Mouse (Mus musculus) common myeloid progenitor, adult 5-6 weeks (primary cell): ENCODE results near the gene Barx2. TPM values are rescaled to one million over a fixed set of nuclear protein-coding genes. Genes with fewer than 3 reads are reported as not detected.

Experiments
- ATAC-seq: replicated peaks from 2 replicates; pipeline ENCODE4 v1.8.0; 2016; ENCODE audit warnings: low read depth, mild to moderate bottlenecking, moderate TSS enrichment, inconsistent platforms; ENCODE audit not compliant: poor library complexity, severe bottlenecking
- total RNA-seq: library from RNA; stranded (forward); fragments of 200-1000, 187-1606 nt; gene quantifications from 2 replicates; pipeline ENCODE4 v1.2.3, GENCODE M21; 2017

The Barx2 gene
- total RNA-seq, 1 experiment from 2014 or later, result not detected

- no peak for ATAC-seq
Measured at GRCm38 (mm10) chr9:31901781-31902180, 11.5 kb downstream of the Barx2 start.

DNA sequence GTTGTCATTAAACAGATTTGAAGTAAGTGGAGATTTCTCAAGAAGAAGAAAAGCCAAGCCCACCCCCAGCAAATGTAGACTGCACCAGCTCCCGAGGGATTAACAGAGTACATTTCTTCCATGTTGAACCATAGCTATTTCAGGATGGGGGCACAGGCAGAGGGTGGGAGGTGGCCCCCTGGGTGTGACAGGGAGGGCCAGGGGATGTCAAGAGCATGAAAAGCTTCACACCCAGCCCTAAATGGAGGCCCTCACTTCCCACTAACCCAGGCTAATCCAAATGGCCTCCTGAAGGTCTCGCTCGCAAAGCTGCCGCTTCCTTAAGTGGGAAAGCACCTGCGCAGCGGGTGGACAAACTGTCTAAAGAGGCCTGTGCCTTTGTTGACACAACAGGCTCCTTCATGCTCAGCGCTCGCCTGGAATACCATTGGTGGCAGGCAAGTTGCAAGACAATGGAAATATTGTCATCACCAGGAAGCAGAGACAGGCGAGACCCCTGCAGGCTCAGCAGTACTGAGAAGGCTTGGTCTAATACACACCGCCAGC, 18.4 kb downstream of the Barx2 start:
- ATAC-seq, result no peak

- no peak for ATAC-seq
Measured at GRCm38 (mm10) chr9:31888333-31888732, 24.9 kb downstream of the Barx2 start.

DNA sequence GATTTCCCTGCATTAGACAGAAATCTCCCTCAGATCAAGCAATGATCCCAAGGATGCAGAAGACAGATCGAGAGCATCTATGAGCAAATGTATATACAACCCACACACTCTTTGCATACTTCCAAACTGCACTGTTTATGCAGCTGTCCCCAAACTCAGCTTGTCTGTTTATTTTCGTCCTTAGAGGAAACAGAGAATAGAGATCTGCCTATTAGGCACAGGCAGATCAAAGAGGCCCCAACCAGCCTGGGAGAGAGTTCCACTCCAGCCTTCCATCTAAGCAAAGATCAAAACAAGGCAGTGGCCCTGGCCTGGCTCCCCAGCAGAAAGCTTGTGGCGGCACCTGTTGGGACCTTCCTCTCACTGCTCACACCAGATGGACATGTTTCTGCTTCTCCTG, 27.0 kb downstream of the Barx2 start:
- no peak for ATAC-seq

- ATAC-seq, result no peak
Measured at GRCm38 (mm10) chr9:31882376-31882775, 30.9 kb downstream of the Barx2 start.

DNA sequence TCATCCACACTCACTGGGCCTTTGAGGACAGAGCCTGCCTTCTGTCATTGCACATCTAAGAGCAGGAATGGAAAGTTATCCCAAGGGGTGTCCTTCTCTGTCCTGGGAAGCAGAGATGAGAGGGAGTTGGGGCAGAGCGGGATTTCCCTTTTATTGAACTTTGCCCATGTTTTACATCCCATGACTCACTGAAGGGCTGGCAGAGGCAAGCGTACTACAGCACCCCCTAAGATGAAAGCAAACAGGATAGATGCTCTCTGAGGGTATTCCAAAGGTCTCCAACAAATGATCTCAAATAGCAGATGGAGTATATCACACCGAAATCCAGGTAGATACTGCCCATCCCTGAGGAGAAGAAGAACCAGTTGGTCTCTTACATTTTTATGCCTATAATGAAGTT, 37.7 kb downstream of the Barx2 start:
- no peak for ATAC-seq

DNA sequence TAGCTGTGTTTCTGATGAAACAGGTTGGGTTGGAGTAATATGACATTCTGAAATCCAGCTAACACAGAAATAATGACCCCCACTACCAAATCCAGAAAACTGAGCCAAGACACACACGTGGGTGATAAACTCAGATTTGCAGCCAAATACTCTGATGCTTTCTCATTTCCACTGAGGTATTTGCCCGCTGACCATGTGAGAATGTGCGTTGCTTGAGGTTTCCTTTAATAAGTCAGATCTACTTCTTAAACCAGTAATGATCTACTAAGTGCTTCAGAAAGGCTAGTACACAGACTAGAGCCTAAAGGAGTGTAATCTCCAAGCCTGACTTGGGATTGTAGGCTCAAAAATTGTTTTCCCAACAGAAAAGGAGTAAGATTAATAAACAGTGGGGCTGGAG, 39.0 kb downstream of the Barx2 start:
- no peak for ATAC-seq

GRCm38 (mm10) chr9:31871410-31871809, 41.9 kb downstream of the Barx2 start:
- no peak for ATAC-seq

GRCm38 (mm10) chr9:31868823-31869460, 44.3 kb downstream of the Barx2 start:
- no peak for ATAC-seq

GRCm38 (mm10) chr9:31863830-31864229, 49.4 kb downstream of the Barx2 start:
- no peak for ATAC-seq

DNA sequence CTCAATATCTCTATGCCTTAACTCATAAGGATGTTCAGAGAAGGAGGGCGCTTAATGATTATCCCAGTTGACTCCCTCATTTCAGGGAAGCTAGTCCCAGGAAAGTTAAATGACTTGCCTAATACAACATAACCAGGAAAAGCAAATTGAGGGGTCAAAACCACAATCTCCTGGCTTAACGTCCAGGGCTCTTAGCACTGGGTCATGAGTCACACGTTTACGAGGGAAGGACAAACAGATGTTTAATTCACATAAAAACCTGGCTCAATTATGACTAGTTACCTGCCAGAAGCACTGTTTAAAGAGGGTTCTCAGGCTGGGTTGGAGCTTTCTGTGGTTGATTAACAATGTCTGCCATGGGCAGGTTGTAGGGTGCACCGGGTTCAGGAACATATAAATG, 53.8 kb downstream of the Barx2 start:
- no peak for ATAC-seq

DNA sequence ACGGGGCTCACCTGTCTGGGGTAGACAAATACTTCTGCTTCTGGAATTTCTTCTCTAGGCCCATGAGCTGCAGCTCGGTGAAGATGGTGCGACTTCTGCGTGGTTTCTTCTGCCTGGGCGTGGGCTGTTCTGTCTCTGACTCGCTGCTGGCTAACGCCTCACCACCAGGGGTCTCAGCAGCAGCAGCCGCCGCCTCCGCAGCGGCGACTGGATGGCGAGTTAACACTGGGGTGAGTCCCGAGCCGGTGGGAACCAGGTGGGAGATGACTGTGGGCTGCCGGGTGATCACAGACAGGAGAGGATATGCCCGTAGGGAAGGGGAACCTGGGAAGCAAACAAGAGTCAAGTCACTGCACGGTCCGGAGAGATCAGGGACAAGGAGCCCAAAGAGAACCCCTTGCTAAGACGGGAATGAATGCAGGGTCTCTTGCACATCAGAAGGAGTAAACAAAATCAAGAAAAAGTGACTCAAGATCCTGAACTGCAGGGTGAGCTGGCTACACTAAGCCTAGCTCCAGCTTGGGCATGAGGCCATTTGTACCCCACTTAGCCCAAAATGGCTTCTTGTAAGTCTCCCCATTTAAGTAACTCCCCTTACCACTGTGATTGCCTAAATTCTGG, 54.4 kb downstream of the Barx2 start:
- peak; percentile 90 for ATAC-seq

DNA sequence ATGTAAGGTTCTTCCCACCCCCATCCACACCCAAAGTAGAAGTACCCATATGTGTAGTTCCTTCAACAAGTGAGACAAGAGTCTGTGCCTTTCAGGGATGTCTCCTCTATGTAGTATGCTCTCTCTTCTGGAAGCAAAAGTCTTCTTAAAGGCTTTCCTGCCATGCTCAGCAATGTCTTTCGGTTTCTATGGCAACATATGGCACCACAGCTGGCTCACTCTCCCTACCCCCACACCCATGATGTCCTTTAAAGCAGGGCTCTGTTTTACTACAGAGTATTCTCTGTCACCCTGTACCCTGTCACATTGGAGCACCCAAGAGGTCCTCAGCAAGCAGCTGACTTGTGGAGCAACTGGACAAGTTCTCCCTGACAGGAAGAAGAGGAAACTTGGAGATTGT, 55.8 kb downstream of the Barx2 start:
- ATAC-seq, result 0 out of 2 replicates have a peak, but pooled peaks have one; percentile 40

DNA sequence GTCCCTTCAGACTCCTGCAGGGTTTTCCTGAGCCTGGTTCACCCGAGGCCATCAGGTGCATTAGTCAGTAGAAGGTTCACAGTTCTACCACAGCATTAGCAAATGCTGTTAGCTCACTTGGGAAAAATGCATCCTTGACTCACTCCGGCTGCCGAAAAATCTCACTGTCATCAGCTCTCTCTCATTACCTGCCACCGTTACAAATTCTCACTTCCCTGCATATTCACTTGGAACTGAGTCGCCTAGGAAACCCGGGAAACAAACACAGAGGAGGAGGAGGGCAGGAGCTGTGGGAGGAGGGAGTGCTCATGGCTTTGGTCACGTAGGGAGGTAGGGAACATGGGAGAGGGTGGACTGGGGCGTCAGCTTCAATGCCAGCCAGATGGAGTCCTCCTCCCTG, 56.8 kb downstream of the Barx2 start:
- no peak for ATAC-seq

DNA sequence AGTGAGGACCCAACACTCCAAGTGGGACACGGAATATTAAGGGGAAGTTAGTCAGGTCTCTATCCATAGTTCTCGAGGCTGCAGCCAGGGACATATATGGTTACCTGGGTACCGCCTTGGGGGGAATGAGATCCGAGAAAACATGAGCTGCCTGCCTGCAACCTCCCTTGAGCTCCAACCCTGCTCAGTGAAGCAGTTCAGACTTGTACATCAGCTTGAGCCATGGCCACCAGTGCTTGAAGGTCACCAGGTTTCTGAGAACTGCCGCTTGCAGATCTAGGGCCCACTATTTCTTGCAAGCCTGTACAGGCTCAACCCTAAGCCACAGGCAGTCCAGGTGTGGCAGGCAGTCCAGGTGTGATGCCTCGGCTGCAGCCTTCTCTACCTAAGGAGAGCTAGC, 57.6 kb downstream of the Barx2 start:
- no peak for ATAC-seq

DNA sequence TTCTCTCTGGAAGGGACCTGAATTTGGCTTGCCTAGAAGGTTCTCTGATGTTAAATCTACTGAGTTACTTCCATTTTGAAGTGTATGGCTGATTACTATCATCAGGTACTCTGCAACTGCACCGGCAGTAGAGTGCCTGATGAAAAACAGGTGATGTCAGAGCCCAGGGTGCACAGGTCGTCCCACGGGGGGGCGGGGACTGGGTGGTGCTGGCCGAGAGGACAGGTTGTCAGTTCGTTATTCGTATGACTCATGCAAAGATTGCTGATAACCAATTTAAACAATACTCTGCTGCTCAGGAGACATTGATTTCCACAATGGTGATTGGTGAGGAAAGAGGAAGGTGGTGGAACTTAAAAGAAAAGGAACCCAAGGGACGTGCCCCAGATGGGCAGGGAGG, 61.6 kb downstream of the Barx2 start:
- ATAC-seq, result no peak

- ATAC-seq, result no peak
Measured at GRCm38 (mm10) chr9:31850706-31851105, 62.6 kb downstream of the Barx2 start.

DNA sequence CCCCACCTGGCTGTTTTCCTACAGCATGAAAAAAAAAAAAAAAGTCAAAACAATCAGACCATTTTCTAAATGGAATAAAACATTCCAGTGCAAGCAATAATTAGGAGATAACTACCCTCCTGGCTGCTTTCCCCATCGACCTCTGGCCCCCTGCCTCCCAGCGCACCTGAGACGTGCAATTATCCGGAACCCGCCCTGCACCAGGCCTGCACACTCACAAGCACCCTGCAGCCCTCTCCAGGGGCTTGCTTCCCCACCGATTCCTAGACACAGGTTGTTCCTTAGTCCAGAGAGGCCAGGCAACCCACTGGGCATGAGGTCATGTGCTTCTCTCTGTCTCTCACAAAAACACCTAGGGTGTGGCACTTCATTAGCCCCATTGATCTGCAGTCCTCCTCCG, 63.9 kb downstream of the Barx2 start:
- ATAC-seq, result no peak

GRCm38 (mm10) chr9:31844614-31845013, 68.6 kb downstream of the Barx2 start:
- no peak for ATAC-seq

DNA sequence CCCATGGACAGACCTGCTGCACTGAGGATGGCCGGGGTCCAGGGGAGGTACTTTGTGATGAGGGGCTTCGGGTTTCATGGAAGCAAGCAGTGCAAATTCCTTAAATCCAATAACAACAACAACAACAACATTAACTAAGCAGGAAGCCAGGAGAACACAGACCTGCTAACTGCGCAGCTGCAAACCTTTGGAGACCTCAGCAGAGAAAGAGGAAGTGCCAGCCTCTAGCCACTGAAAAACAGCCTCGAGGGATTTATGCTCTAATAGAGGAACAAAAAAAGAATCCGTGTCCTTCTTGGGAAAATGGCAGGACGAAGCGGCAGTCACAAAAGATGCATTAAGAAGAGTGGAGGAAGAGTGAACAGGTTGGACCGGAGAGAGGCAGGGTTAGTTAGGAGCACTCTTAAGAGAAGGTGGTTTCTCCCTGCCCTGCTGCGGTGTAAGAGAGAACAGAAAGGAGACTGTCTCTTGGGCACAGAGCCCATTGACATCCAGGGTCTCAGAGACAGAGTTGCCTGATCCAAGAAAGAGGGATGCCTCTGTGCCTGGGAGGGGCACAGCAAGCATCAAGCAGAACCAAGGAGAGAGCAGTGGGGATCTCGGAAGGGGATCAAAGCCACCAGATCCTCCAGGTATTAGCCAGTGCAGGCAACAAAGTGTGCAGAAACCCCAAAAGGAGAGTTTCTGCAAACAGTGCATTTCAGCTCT, 72.0 kb downstream of the Barx2 start:
- ATAC-seq, result peak; percentile 93

GRCm38 (mm10) chr9:31840571-31840970, 72.7 kb downstream of the Barx2 start:
- no peak for ATAC-seq
